Mouse (Mus musculus) megakaryocyte, embryonic 14.5 days (primary cell): ENCODE data around the gene Med19.

Source experiments
- FLI1 ChIP-seq: IDR thresholded peaks from 2 replicates; pipeline ENCODE4 v1.6.1; 2012; ENCODE audit warnings: low read length, inconsistent platforms, mixed read lengths
- GATA1 ChIP-seq: IDR thresholded peaks from 3 replicates; pipeline ENCODE4 v1.6.1; 2012; ENCODE audit warnings: mixed read lengths, low read length, inconsistent platforms, borderline replicate concordance

- TF ChIP-seq GATA1 (no peak), FLI1 (no peak)
These were observed 42.5 kb downstream of the Med19 start for GRCm38 (mm10) chr2:84720718-84721117.
